Mouse (Mus musculus) heart, embryonic 12.5 days (tissue): ENCODE data around the gene 4930442H23Rik. TPM values are rescaled to one million over a fixed set of nuclear protein-coding genes. Genes with fewer than 3 reads are reported as not detected.

ENCODE experiments used
- ATAC-seq: fragments of 200-750 bp; cut with Nextera tagmentation; 2 replicates; pipeline ENCODE4 v1.8.0; 2017; ENCODE audit warnings: moderate TSS enrichment, moderate library complexity; ENCODE audit not compliant: insufficient number of reproducible peaks, low FRiP score
- H3K27ac ChIP-seq: fragments of 300-500 bp; sonication (generic); 2 replicates; pipeline ENCODE4 v1.5.1; 2016; ENCODE audit warnings: mild to moderate bottlenecking, moderate library complexity; ENCODE audit not compliant: poor library complexity, severe bottlenecking
- H3K27me3 ChIP-seq: fragments of 300-500 bp; sonication (generic); replicated peaks from 2 replicates; pipeline ENCODE4 v1.6.1; 2016; ENCODE audit warnings: mild to moderate bottlenecking, moderate library complexity
- H3K36me3 ChIP-seq: fragments of 300-500 bp; sonication (generic); 2 replicates; pipeline ENCODE4 v1.6.1; 2016; ENCODE audit warnings: mild to moderate bottlenecking, moderate library complexity
- H3K4me1 ChIP-seq: fragments of 300-500 bp; sonication (generic); replicated peaks from 2 replicates; pipeline ENCODE4 v1.6.1; 2016; ENCODE audit warnings: mild to moderate bottlenecking
- H3K4me2 ChIP-seq: fragments of 300-500 bp; sonication (generic); 2 replicates; pipeline ENCODE4 v1.6.1; 2016; ENCODE audit warnings: mild to moderate bottlenecking, moderate library complexity
- H3K4me3 ChIP-seq: fragments of 300-500 bp; sonication (generic); 2 replicates; pipeline ENCODE4 v1.5.1; 2016; ENCODE audit warnings: mild to moderate bottlenecking
- H3K9ac ChIP-seq: fragments of 300-500 bp; sonication (generic); 2 replicates; pipeline ENCODE4 v1.6.1; 2016; ENCODE audit warnings: mild to moderate bottlenecking, moderate library complexity
- H3K9me3 ChIP-seq: fragments of 300-500 bp; sonication (generic); replicated peaks from 2 replicates; pipeline ENCODE4 v1.6.1; 2016; ENCODE audit warnings: mild to moderate bottlenecking, moderate library complexity
- WGBS: fragments of 180-500 bp; shearing (Covaris S2); methylation state at CpG from one replicate; pipeline ENCODE4 v1.1.7; 2016; 5-methylcytosine and 5-hydroxymethylcytosine counted together
- polyA plus RNA-seq: library from polyadenylated mRNA; unstranded; fragments of >200 nt; fragmentation: Nextera tagmentation; extraction: Ambion mirVana; gene quantifications from 2 replicates; pipeline ENCODE4 v1.2.1, GENCODE M21; 2016

Gene 4930442H23Rik
- polyA plus RNA-seq, 1 experiment from 2014 or later: 0.18 TPM

DNA sequence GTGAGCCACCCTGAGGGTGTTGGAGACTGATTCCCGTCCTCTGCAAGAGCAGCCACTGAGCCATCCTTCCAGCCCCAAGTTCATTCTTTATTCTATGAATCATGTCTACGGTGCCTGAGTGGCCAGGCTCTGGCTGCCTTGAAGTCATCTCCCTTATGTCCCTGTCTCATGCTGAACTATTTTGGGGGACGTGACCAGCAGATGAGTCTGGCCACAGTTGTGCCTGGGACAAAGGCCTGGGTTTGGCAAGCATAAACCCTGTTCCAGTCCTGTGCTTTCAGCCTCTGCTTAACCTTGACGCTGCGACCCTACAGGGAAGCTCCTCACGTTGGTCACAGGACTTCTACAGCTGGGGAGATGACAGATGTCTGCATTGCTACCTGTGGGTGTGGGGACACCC lies 13.7 kb upstream of the 4930442H23Rik start:
- peak overlapping the region; percentile 99 for H3K27ac ChIP-seq
- no peaks in the 10 kb centered on the region for H3K9me3 ChIP-seq
- 0 out of 2 replicates have a peak overlapping the region, but pooled peaks have one; percentile 54 for H3K4me3 ChIP-seq
- H3K9ac ChIP-seq: peak overlapping the region; percentile 90
- peaks cover 18% of the 10 kb centered on the region; the same call in 1 of the 2 replicates for H3K27me3 ChIP-seq
- H3K4me2 ChIP-seq: peak overlapping the region; percentile 70
- no peak for ATAC-seq
- H3K36me3 ChIP-seq: no peaks in the 10 kb centered on the region
- peaks cover 61% of the 10 kb centered on the region for H3K4me1 ChIP-seq
- WGBS: 30% methylated on average over 6 of the region's 6 CpGs

DNA sequence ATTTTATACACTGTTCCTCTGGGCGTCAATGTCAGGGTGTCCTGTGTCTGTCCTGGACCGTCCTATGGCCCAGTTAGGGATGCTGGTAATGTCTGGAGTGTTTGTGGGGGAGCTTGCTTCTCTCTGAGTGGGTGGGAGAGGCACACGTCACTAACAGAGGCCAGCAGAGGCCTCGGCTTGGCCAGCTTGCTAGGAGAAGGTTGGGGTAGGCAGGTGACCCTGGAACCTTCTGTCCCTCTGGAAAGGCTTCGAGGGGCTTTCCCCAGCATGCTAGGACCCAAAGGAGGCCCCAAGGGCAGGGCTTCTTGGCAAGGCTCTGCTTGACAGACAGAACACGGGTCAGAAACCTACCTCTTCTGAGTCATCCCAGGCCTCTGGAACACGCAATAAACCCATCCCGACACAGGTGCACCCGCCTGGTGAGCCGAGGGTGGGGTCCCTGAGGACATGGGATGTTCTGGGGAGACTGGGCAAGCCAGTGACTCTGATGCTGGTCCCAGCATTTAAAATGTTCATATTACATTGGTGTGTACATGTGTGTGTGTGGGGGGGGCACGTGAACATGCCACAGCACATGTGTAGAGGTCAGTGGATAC lies 12.9 kb upstream of the 4930442H23Rik start:
- no peak for ATAC-seq
- Histone ChIP-seq H3K27ac (peak overlapping the region; percentile 99), H3K4me1 (peaks cover 60% of the 10 kb centered on the region), H3K36me3 (no peaks in the 10 kb centered on the region), H3K4me3 (peak overlapping the region; percentile 54), H3K27me3 (peaks cover 18% of the 10 kb centered on the region; the same call in 1 of the 2 replicates), H3K9ac (peak overlapping the region; percentile 90), H3K4me2 (peak overlapping the region; percentile 70), H3K9me3 (no peaks in the 10 kb centered on the region)
- 51% methylated on average over 11 of the region's 11 CpGs for WGBS

DNA sequence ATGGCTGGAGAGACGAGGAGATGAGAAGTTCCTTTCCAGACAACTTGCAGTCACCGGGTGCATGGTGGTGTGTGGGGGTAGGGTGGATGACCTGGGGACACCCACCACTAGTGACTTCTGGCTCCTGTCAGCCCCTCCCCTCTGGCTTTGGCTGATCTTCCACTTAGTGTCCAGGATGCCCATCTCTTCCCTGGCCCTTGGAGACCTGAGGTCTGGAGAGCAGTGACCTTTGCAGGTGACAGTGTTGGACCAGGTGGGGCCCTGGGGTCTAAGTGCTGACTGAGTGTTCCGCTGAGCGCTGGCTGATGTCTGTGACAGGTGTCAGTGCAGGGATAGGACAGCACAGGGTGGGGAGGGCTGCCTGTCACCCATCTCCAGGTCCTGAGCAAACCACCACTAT lies 11.7 kb upstream of the 4930442H23Rik start:
- Histone ChIP-seq H3K36me3 (peaks cover 9% of the 10 kb centered on the region), H3K4me1 (peaks cover 59% of the 10 kb centered on the region), H3K9ac (peak overlapping the region; percentile 90), H3K4me3 (peak overlapping the region; percentile 54), H3K27ac (peak overlapping the region; percentile 99), H3K4me2 (peak overlapping the region; percentile 70), H3K27me3 (peaks cover 18% of the 10 kb centered on the region; the same call in 1 of the 2 replicates), H3K9me3 (no peaks in the 10 kb centered on the region)
- 39% methylated on average over 4 of the region's 4 CpGs for WGBS
- no peak for ATAC-seq

DNA sequence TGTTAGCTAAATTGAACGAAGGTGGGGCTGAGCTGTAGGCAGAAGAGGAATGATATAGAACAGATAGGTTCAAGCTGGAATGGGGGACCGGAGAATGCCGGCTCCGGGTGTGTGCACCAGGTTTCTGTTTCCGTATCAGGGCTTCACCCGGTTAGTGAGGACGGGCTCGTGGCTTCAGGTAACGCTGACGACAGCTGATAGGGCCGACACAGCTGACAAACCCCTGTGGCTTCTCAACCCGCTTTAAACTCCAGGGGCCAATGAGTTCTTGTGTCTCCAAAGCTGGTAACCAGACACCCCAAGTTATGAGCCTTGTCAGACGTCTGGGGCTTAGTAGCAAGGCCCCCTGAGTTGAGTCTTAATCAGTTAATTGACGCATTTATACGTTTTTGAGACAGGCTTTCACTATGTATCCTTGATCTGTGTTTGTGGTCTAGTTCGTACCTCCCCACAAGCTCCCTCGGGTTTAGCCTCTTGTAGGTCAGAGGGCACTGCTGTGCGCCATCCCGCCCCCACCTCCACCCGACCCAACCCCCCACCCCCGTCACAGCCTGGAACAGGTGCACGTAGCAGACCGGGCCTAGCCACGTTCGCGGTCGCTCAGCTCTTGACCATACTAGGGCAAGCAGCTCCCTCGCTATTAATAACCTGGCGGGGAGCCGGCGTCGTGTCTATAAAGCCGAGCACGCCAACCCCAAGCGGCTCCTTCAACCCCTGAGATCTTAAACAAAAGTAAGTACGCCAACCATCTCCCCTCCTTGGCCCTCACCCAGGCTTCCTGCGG lies 10.5 kb upstream of the 4930442H23Rik start:
- H3K4me3 ChIP-seq: peak overlapping the region; percentile 54
- peak overlapping the region; percentile 70 for H3K4me2 ChIP-seq
- 10% methylated on average over 37 of the region's 37 CpGs for WGBS
- H3K9ac ChIP-seq: peak overlapping the region; percentile 90
- peak; percentile 29 for ATAC-seq
- no peaks in the 10 kb centered on the region for H3K9me3 ChIP-seq
- peaks cover 18% of the 10 kb centered on the region; the same call in 1 of the 2 replicates for H3K27me3 ChIP-seq
- peak overlapping the region; percentile 99 for H3K27ac ChIP-seq
- peaks cover 17% of the 10 kb centered on the region for H3K36me3 ChIP-seq
- peaks cover 53% of the 10 kb centered on the region for H3K4me1 ChIP-seq

DNA sequence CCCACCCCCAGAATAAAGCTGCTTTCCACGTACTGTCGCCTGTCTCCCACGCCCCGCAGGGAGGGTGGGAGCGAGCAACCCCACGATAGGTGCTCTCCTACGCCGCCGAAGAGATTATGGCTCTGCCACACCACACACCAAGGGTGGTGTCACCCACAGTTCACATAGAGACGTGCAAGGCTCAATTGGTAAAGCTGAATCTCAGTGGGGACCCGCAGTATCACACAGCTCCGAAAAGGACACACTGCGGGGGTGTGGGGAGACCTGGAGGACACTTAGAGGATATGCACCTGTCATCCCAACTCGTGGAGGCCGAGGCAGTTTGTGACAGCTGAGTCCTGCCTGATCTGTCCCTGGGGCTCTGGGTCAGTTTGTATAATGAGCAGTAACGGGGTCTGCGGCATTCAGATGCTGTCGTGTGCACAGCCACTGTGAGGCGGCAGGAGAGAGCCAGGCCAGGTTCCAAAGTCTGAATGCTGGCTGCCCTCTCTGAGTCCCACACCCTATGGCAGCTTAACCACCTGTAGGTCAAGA lies 9.4 kb upstream of the 4930442H23Rik start:
- H3K9me3 ChIP-seq: no peaks in the 10 kb centered on the region
- 0 out of 2 replicates have a peak, but pooled peaks have one; percentile 5 for ATAC-seq
- peaks cover 26% of the 10 kb centered on the region for H3K36me3 ChIP-seq
- peaks cover 18% of the 10 kb centered on the region; the same call in 1 of the 2 replicates for H3K27me3 ChIP-seq
- H3K27ac ChIP-seq: peak overlapping the region; percentile 93
- H3K4me1 ChIP-seq: peaks cover 45% of the 10 kb centered on the region
- peak overlapping the region; percentile 89 for H3K4me2 ChIP-seq
- WGBS: 6% methylated on average over 19 of the region's 19 CpGs
- H3K9ac ChIP-seq: peak overlapping the region; percentile 84
- H3K4me3 ChIP-seq: peak overlapping the region; percentile 54

DNA sequence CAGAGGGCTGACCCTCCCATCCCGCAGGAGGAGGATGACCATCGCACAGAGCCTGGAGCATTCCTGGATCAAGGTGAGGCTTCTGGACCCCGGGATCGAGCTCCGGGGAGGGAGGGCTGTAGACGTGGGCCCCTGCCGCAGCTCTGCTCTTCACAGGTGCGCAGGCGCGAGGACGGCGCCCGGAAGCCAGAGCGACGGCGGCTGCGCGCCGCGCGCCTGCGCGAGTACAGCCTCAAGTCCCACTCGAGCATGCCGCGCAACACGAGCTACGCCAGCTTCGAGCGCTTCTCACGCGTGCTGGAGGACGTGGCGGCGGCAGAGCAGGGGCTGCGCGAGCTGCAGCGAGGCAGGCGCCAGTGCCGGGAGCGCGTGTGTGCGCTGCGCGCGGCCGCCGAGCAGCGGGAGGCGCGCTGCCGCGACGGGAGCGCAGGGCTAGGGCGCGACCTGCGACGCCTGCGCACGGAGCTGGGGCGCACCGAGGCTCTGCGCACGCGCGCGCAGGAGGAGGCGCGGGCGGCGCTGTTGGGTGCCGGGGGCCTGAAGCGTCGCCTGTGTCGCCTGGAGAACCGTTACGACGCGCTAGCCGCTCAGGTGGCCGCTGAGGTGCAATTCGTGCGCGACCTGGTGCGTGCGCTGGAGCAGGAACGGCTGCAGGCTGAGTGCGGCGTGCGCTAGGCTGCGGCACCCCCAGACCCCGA lies 8.8 kb upstream of the 4930442H23Rik start:
- no peaks in the 10 kb centered on the region for H3K9me3 ChIP-seq
- ATAC-seq: peak; percentile 82
- H3K4me1 ChIP-seq: peaks cover 43% of the 10 kb centered on the region
- peak overlapping the region; percentile 54 for H3K4me3 ChIP-seq
- peak overlapping the region; percentile 93 for H3K27ac ChIP-seq
- H3K36me3 ChIP-seq: peaks cover 32% of the 10 kb centered on the region
- H3K4me2 ChIP-seq: peak overlapping the region; percentile 89
- H3K9ac ChIP-seq: peak overlapping the region; percentile 84
- peaks cover 18% of the 10 kb centered on the region; the same call in 1 of the 2 replicates for H3K27me3 ChIP-seq
- 1% methylated on average over 93 of the region's 93 CpGs for WGBS

DNA sequence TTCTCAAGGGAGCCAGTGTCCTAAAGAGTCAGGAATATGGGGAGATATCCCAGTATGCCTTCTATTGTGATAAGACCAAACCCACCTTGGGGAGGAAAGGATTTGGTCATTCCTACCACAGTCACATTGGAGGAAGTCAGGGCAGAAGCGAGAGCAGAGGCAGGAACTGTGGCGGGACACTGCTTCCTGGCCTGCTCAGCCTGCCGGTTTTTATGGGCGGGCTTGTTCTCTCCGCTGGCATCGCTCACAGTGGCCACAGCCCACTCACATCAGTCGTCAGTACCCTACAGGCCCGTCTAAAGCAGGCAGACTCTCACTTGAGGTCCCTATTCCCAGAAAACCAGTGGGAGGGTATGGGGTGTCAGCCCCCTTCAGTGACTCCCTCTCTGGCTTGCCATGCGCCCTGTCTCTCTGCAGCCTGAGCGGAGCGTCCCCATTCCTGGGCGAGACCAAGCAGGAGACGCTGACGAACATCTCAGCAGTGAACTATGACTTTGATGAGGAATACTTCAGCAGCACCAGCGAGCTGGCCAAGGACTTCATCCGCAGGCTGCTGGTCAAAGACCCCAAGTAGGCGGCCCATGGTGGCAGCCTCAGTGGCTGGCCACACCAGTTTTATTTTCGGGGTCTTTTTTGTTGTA lies 7.8 kb upstream of the 4930442H23Rik start:
- Histone ChIP-seq H3K27ac (peak overlapping the region; percentile 93; the same call in 1 of the 2 replicates), H3K9ac (peak overlapping the region; percentile 84; the same call in 1 of the 2 replicates), H3K9me3 (no peaks in the 10 kb centered on the region), H3K4me2 (peak overlapping the region; percentile 89), H3K4me1 (peaks cover 44% of the 10 kb centered on the region), H3K27me3 (peaks cover 15% of the 10 kb centered on the region; the same call in 1 of the 2 replicates), H3K36me3 (peaks cover 40% of the 10 kb centered on the region), H3K4me3 (no peak overlapping the region)
- no peak for ATAC-seq
- WGBS: 74% methylated on average over 18 of the region's 18 CpGs

DNA sequence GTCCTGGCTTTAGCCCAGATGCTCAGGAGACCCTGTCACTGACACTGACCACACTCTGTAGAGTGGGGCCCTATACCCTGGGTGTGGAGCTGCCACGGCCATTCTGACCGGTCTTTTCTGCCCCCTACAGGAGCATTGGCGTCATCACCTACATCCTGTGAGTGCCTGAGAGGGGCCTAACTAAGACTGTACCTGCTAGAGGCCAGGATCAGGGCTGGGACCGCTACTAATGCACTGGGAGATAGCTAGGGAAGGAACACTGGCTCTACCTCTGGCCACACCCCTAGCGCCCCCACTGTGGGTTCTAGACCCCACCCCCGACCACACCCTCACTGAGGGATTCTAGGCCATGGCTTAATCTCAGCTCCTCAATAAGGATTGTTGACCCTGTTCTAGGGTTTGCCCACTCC lies 7.3 kb upstream of the 4930442H23Rik start:
- Histone ChIP-seq H3K4me3 (no peak overlapping the region), H3K27me3 (0 out of 2 replicates have a peak, but pooled peaks cover 12% of the 10 kb centered on the region), H3K4me2 (no peak overlapping the region), H3K9me3 (no peaks in the 10 kb centered on the region), H3K27ac (peak overlapping the region; percentile 93; the same call in 1 of the 2 replicates), H3K4me1 (peaks cover 44% of the 10 kb centered on the region), H3K9ac (0 out of 2 replicates have a peak overlapping the region, but pooled peaks have one; percentile 1), H3K36me3 (peaks cover 40% of the 10 kb centered on the region)
- 57% methylated on average over 6 of the region's 6 CpGs for WGBS
- ATAC-seq: no peak

DNA sequence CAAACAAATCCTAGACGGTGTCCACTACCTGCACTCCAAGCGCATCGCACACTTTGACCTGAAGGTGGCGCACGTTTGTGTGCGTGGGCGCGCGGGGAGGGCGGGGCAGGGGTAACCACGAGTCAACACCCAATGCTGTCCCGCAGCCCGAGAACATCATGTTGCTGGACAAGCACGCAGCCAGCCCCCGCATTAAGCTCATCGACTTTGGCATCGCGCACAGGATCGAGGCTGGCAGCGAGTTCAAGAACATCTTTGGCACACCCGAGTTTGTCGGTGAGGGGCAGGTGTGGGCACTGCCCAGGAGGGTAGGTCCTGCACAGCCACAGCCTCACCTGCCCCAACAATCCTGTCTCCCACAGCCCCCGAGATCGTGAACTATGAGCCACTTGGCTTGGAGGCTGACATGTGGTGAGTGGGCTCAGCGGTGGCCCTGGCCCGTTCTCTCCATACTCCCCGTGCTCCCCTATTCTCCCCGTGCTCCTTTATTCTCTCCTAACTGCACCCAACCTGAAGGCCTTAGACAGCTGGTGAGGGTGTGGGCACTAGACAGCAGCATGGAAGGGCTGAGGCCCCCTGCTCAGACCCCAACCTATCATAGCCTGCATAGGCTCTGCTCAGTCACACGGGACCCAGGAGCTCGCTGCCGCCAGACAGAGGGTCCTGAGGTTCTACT lies 6.7 kb upstream of the 4930442H23Rik start:
- H3K4me3 ChIP-seq: no peak overlapping the region
- peaks cover 46% of the 10 kb centered on the region for H3K4me1 ChIP-seq
- 73% methylated on average over 31 of the region's 31 CpGs for WGBS
- no peak for ATAC-seq
- H3K9me3 ChIP-seq: no peaks in the 10 kb centered on the region
- H3K27ac ChIP-seq: no peak overlapping the region
- 0 out of 2 replicates have a peak, but pooled peaks cover 11% of the 10 kb centered on the region for H3K27me3 ChIP-seq
- no peak overlapping the region for H3K4me2 ChIP-seq
- peaks cover 44% of the 10 kb centered on the region for H3K36me3 ChIP-seq
- no peak overlapping the region for H3K9ac ChIP-seq

DNA sequence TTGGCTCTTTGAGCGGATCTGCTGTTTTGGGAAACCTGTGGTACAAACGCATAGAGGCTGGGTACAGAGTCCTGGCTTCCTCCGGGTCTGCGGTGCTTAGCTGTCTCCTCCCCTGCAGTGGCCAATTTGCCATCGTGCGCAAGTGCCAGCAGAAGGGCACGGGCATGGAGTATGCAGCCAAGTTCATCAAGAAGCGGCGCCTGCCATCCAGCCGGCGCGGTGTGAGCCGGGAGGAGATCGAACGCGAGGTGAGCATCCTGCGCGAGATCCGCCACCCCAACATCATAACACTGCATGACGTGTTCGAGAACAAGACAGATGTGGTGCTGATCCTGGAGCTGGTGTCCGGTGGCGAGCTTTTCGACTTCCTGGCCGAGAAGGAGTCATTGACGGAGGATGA lies 6.2 kb upstream of the 4930442H23Rik start:
- H3K4me2 ChIP-seq: no peak overlapping the region
- no peak overlapping the region for H3K4me3 ChIP-seq
- ATAC-seq: no peak
- H3K4me1 ChIP-seq: peaks cover 52% of the 10 kb centered on the region
- whole genome bisulfite sequencing: 80% methylated on average over 26 of the region's 26 CpGs
- no peaks in the 10 kb centered on the region for H3K9me3 ChIP-seq
- peaks cover 50% of the 10 kb centered on the region for H3K36me3 ChIP-seq
- H3K9ac ChIP-seq: no peak overlapping the region
- no peak overlapping the region for H3K27ac ChIP-seq
- H3K27me3 ChIP-seq: 0 out of 2 replicates have a peak, but pooled peaks cover 6% of the 10 kb centered on the region
